ENCODE assay signal across 27 mouse cellular contexts in the genomic region with DNA sequence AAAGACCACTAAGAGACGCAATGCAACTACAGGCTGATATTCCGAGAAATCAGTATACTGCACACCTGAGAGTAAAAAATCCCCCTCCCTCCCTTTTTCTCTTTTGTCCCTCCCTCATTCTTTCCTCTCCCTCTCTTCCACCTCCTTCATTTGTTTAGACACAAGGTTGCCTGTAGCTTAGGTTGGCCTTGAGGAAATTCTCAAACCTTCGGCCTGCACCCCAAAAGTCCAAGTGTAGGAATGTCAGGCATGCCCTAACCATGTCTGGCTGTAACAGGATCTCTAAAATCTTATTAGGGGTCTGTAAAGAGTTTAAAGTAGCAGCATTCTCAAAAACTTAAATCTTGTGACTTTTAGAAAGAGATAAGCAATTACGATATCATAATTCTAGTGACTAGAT.
"Had no signal": no experiment of that assay in that cellular context is flagged by ENCODE, and none has a peak within 500 bp of the region (broad histone marks: within the 10 kb centered on the region; RNA-seq: fewer than 3 reads in every experiment).

No protein-coding gene starts in this region.

- H3K27ac ChIP-seq: embryonic facial prominence, embryonic 10.5 days; embryonic facial prominence, embryonic 12.5 days; embryonic facial prominence, embryonic 13.5 days; embryonic facial prominence, embryonic 15.5 days; forebrain, embryonic 10.5 days; forebrain, embryonic 12.5 days; forebrain, embryonic 13.5 days; forebrain, embryonic 15.5 days; gastrocnemius, adult 2 months; heart, adult 2 months; heart, embryonic 10.5 days had no signal

- H3K9me3 ChIP-seq: embryonic facial prominence, embryonic 10.5 days; embryonic facial prominence, embryonic 12.5 days; embryonic facial prominence, embryonic 13.5 days; embryonic facial prominence, embryonic 15.5 days; forebrain, embryonic 10.5 days; forebrain, embryonic 12.5 days; forebrain, embryonic 13.5 days; forebrain, embryonic 15.5 days; heart, embryonic 10.5 days had no signal

- H3K27me3 ChIP-seq: embryonic facial prominence, embryonic 12.5 days; embryonic facial prominence, embryonic 13.5 days; embryonic facial prominence, embryonic 15.5 days; forebrain, embryonic 12.5 days; forebrain, embryonic 13.5 days; forebrain, embryonic 15.5 days had no signal

- H3K36me3 ChIP-seq: embryonic facial prominence, embryonic 10.5 days; embryonic facial prominence, embryonic 12.5 days; embryonic facial prominence, embryonic 13.5 days; embryonic facial prominence, embryonic 15.5 days; forebrain, embryonic 10.5 days; forebrain, embryonic 12.5 days; forebrain, embryonic 15.5 days; heart, embryonic 10.5 days had no signal

- DNase-seq: cerebellum, adult 9-10 months; cerebellum, adult 9-11 months; cerebellum, postnatal 10 days; cerebellum, postnatal 14 days; cerebellum, postnatal 36 days; embryo, embryonic 11 days; forebrain, postnatal 0 days; gastrocnemius, adult 2 months; gastrocnemius, postnatal 10 days; gastrocnemius, postnatal 14 days; gastrocnemius, postnatal 25 days; gastrocnemius, postnatal 36 days; heart, adult 11 months; heart, adult 18-20 months; heart, adult 2 months had no signal

- H3K9ac ChIP-seq: embryonic facial prominence, embryonic 12.5 days; embryonic facial prominence, embryonic 13.5 days; embryonic facial prominence, embryonic 15.5 days; forebrain, embryonic 12.5 days; forebrain, embryonic 13.5 days; forebrain, embryonic 15.5 days; forebrain, postnatal 0 days had no signal

- H3K4me1 ChIP-seq: embryonic facial prominence, embryonic 10.5 days; embryonic facial prominence, embryonic 12.5 days; embryonic facial prominence, embryonic 15.5 days had no signal

- H3K4me3 ChIP-seq: embryonic facial prominence, embryonic 10.5 days; embryonic facial prominence, embryonic 12.5 days; embryonic facial prominence, embryonic 13.5 days; embryonic facial prominence, embryonic 15.5 days; erythroblast, embryonic 14.5 days; forebrain, embryonic 10.5 days; forebrain, embryonic 12.5 days; forebrain, embryonic 13.5 days; forebrain, embryonic 15.5 days; gastrocnemius, adult 2 months; heart, adult 2 months; heart, embryonic 10.5 days had no signal

- ATAC-seq: forebrain, embryonic 13.5 days; forebrain, embryonic 14.5 days; forebrain, embryonic 15.5 days; forebrain, embryonic 16.5 days; forebrain, postnatal 0 days had no signal

- H3K4me2 ChIP-seq: embryonic facial prominence, embryonic 12.5 days; embryonic facial prominence, embryonic 13.5 days; embryonic facial prominence, embryonic 15.5 days; forebrain, embryonic 12.5 days; forebrain, embryonic 13.5 days; forebrain, embryonic 15.5 days had no signal
